15 mouse cellular contexts compared by ENCODE assay signal in genomic region chr1:160825441-160825856, GRCm38 (mm10). TPM values are rescaled to one million over a fixed set of nuclear protein-coding genes. Genes with fewer than 3 reads are reported as not detected.
DNase-seq lines count a peak whose midpoint lies in the region; ATAC-seq and TF ChIP-seq lines count a peak whose summit lies in the region.
"Had no signal": no experiment of that assay in that cellular context is flagged by ENCODE, and none has a peak within 500 bp of the region (broad histone marks: within the 10 kb centered on the region; RNA-seq: fewer than 3 reads in every experiment).

No protein-coding gene starts in this region.

- no peaks in the 10 kb centered on the region for H3K27me3 ChIP-seq in liver, embryonic 13.5 days
- H3K27me3 ChIP-seq in thymus, adult 2 months (ENCODE audit: control insufficient read depth, insufficient read depth, low read length), result no peaks in the 10 kb centered on the region
- no peaks in the 10 kb centered on the region for H3K27me3 ChIP-seq in forebrain, postnatal 0 days (ENCODE audit: insufficient read depth, low read length)
- H3K27me3 ChIP-seq: embryonic facial prominence, embryonic 15.5 days; hindbrain, embryonic 12.5 days; kidney, embryonic 15.5 days had no signal

- 14% methylated on average over 3 of the region's 3 CpGs for WGBS in liver, embryonic 13.5 days (ENCODE audit: insufficient replicate concordance)
- 94% methylated on average over 3 of the region's 3 CpGs for WGBS in thymus, adult 2 months
- 76% methylated on average over 3 of the region's 3 CpGs for WGBS in forebrain, postnatal 0 days

- no peak for DNase-seq in cerebellum, postnatal 4 days (ENCODE audit: low spot score in 2 of 2)
- DNase-seq in c-Kit-positive CD71-positive TER-119-negative erythroid progenitor cells, embryonic 14.5 days (ENCODE audit: low read depth), result peak; percentile 64
- peak; percentile 70 for DNase-seq in liver, embryonic 13.5 days
- DNase-seq in neural tube, embryonic 10.5 days (ENCODE audit: extremely low spot score, low spot score), result no peak
- no peak for DNase-seq in thymus, adult 2 months
- no peak for DNase-seq in forebrain, postnatal 0 days
- DNase-seq: lung, adult 2 months; retina, postnatal 1 day had no signal

- no peaks in the 10 kb centered on the region for H3K9me3 ChIP-seq in liver, embryonic 13.5 days (replicated peaks)
- H3K9me3 ChIP-seq in forebrain, postnatal 0 days (ENCODE audit: low read length), result no peaks in the 10 kb centered on the region
- H3K9me3 ChIP-seq: embryonic facial prominence, embryonic 15.5 days; hindbrain, embryonic 12.5 days; kidney, embryonic 15.5 days had no signal

- H3K4me2 ChIP-seq in liver, embryonic 13.5 days, result peak overlapping the region; percentile 38
- no peak overlapping the region for H3K4me2 ChIP-seq in forebrain, postnatal 0 days (ENCODE audit: low read depth)
- H3K4me2 ChIP-seq: embryonic facial prominence, embryonic 15.5 days; hindbrain, embryonic 12.5 days; kidney, embryonic 15.5 days; midbrain, embryonic 11.5 days had no signal

- TF ChIP-seq CTCF in thymus, adult 2 months (IDR thresholded peaks at IDR 0.05; ENCODE audit: borderline replicate concordance, control insufficient read depth, extremely low read depth, insufficient read depth, low read length, poor library complexity), result no peak
- no peak for TF ChIP-seq CTCF in forebrain, postnatal 0 days (IDR thresholded peaks at IDR 0.05; ENCODE audit: low read depth)

- no peak for TF ChIP-seq POLR2A in thymus, adult 2 months (IDR thresholded peaks at IDR 0.05; ENCODE audit: control insufficient read depth, extremely low read depth, insufficient read depth, low read length, poor library complexity)

- H3K36me3 ChIP-seq in liver, embryonic 13.5 days, result no peaks in the 10 kb centered on the region
- H3K36me3 ChIP-seq in thymus, adult 2 months (ENCODE audit: control insufficient read depth, insufficient read depth, low read length), result no peaks in the 10 kb centered on the region
- H3K36me3 ChIP-seq in forebrain, postnatal 0 days (ENCODE audit: insufficient read depth), result no peaks in the 10 kb centered on the region
- H3K36me3 ChIP-seq: embryonic facial prominence, embryonic 15.5 days; hindbrain, embryonic 12.5 days; kidney, embryonic 15.5 days had no signal

- peak; percentile 96 for ATAC-seq in cerebellum, adult (ENCODE audit: insufficient number of reproducible peaks, low FRiP score, low TSS enrichment)
- ATAC-seq in erythroid progenitor cell, adult 5-6 weeks (replicated peaks; ENCODE audit: low FRiP score, poor library complexity, severe bottlenecking), result peak; percentile 99
- ATAC-seq in liver, embryonic 13.5 days (ENCODE audit: low read depth), result peak; percentile 99
- ATAC-seq in forebrain, postnatal 0 days, result no peak

- peaks cover 30% of the 10 kb centered on the region for H3K4me1 ChIP-seq in liver, embryonic 13.5 days (replicated peaks)
- no peaks in the 10 kb centered on the region for H3K4me1 ChIP-seq in thymus, adult 2 months (replicated peaks; ENCODE audit: control insufficient read depth, insufficient read depth, low read length)
- H3K4me1 ChIP-seq in forebrain, postnatal 0 days (ENCODE audit: insufficient read depth), result no peaks in the 10 kb centered on the region
- H3K4me1 ChIP-seq: embryonic facial prominence, embryonic 15.5 days; hindbrain, embryonic 12.5 days; kidney, embryonic 15.5 days had no signal

- H3K4me3 ChIP-seq in liver, embryonic 13.5 days (replicated peaks), result no peak overlapping the region
- no peak overlapping the region for H3K4me3 ChIP-seq in thymus, adult 2 months (ENCODE audit: control insufficient read depth, insufficient read depth, low read length)
- H3K4me3 ChIP-seq in forebrain, postnatal 0 days (ENCODE audit: low read depth, low read length), result no peak overlapping the region
- H3K4me3 ChIP-seq: embryonic facial prominence, embryonic 15.5 days; hindbrain, embryonic 12.5 days; kidney, embryonic 15.5 days; left cerebral cortex, adult 2 months had no signal

- peak overlapping the region; percentile 33; the same call in 1 of the 2 replicates for H3K9ac ChIP-seq in liver, embryonic 13.5 days
- H3K9ac ChIP-seq in forebrain, postnatal 0 days, result no peak overlapping the region
- H3K9ac ChIP-seq: embryonic facial prominence, embryonic 15.5 days; hindbrain, embryonic 12.5 days; kidney, embryonic 15.5 days had no signal

- H3K27ac ChIP-seq in liver, embryonic 13.5 days, result peak overlapping the region; percentile 81
- H3K27ac ChIP-seq in thymus, adult 2 months (ENCODE audit: control insufficient read depth, insufficient read depth, low read length), result no peak overlapping the region
- no peak overlapping the region for H3K27ac ChIP-seq in forebrain, postnatal 0 days (ENCODE audit: low read depth, low read length)
- H3K27ac ChIP-seq: embryonic facial prominence, embryonic 15.5 days; hindbrain, embryonic 12.5 days; kidney, embryonic 15.5 days; left cerebral cortex, adult 2 months had no signal

RNA-seq across cellular contexts. Expression of gene Rabgap1l, which starts 32.4 kb away (rescaled TPM):
- total RNA-seq in erythroid progenitor cell, adult 5-6 weeks (2015; ENCODE audit: low replicate concordance), result 124 and 151 TPM in 2 replicates
- total RNA-seq in erythroid progenitor cell, adult 5-6 weeks (2017; ENCODE audit: low replicate concordance), result 126 and 134 TPM in 2 replicates
- 37.5 and 41.6 TPM in 2 replicates for polyA plus RNA-seq in liver, embryonic 13.5 days (2015; fragmentation: Nextera tagmentation; extraction: Ambion mirVana)
- polyA plus RNA-seq in thymus, adult 2 months (2012; rRNA removed), result 53.3 and 56.5 TPM in 2 replicates
- 117 and 140 TPM in 2 replicates for total RNA-seq in forebrain, postnatal 0 days (2014; rRNA removed)
- 19.0 and 27.4 TPM in 2 replicates for polyA plus RNA-seq in forebrain, postnatal 0 days (2015; fragmentation: Nextera tagmentation; extraction: Ambion mirVana)

Comparison
In these comparisons a context has a peak if more than half of its experiments do, and no peak if none do; other contexts are left out.
1. DNase-seq: peak in c-Kit-positive CD71-positive TER-119-negative erythroid progenitor cells, embryonic 14.5 days (single experiment) and liver, embryonic 13.5 days (single experiment); none in cerebellum, postnatal 4 days (0 of 2), neural tube, embryonic 10.5 days (single experiment), thymus, adult 2 months (single experiment) and forebrain, postnatal 0 days (single experiment).